Mouse (Mus musculus): Measurements from ENCODE around the gene Dtx3.

DNA sequence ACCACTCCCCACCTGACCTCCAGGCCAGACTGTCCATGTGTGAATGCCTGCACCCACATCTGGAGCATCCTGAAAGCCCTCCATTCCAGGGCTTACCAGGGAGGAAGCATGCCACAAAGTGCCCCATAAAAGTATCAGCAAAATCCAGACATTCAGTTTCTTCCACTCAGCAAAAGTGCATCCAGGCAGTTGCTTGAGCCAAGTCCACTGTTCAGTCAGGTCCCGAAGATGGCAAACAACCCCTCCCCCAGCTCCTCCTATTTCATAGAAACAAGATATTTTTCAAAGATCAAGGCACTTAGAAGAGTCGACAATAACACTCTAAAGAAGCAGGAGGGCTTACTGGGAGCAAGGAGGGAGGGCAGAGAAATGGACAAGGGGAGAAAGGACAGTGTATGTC, 3.0 kb upstream of the Dtx3 start:
- TF ChIP-seq CTCF (conservative IDR thresholded peaks at IDR 0.05; ENCODE audit: insufficient read depth, insufficient read length, low read depth, low read length): no peak
- TF ChIP-seq POLR2A (IDR thresholded peaks at IDR 0.05; ENCODE audit: low read depth, low read length): no peak

All from kidney, adult 2 months (tissue).